Mouse (Mus musculus): ENCODE data around the gene Ints2.

Ints2 gene

GRCm38 (mm10) chr11:86174173-86174572 lies 83.2 kb downstream of the Ints2 start:
- DNase-seq (ENCODE audit: low read depth, low spot score) = peak; percentile 38

- no peak for DNase-seq (ENCODE audit: low read depth, low spot score)
Measured at GRCm38 (mm10) chr11:86170743-86171142, 86.6 kb downstream of the Ints2 start.

Data from ES-CJ7 (cell line).